In the genomic region with DNA sequence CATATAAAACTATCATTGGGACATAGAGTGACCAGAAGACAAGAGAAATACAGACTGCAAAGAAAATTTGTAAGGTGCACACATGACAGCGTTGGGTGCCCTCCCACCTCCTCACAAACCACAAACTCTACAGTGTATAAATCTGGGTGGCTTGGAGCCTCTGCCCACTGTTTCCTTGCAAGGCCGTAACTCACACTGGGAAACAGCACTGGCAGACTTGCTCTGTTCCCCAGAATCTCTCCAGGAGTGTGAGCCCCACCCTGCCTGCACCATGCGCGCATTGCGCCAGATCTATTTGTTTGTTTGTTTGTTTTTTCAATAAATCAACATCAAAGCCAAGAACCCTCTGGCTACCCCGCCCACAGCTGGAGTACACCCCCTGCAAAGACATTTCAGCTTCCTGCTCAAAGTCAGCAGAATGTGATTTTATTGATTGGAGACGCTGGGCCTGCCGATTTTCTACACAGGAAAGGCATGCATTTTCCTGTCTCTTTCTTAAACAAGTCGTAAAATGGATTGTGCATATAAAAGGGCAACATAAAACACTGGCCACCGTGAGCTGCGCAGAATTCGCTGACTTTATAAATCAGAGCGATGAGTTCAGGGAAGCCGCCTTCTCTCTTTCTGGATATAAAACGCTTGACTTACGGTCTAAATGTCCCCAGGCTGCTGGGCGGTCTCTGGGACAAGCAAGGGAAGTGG, we compare ENCODE assay signal across 18 mouse cellular contexts. TPM values are rescaled to one million over a fixed set of nuclear protein-coding genes. Genes with fewer than 3 reads are reported as not detected.
DNase-seq lines count a peak whose midpoint lies in the region; ATAC-seq and TF ChIP-seq lines count a peak whose summit lies in the region.
"Had no signal": no experiment of that assay in that cellular context is flagged by ENCODE, and none has a peak within 500 bp of the region (broad histone marks: within the 10 kb centered on the region; RNA-seq: fewer than 3 reads in every experiment).

No protein-coding gene starts in this region.

- TF ChIP-seq POLR2A in kidney, adult 2 months (IDR thresholded peaks at IDR 0.05; ENCODE audit: low read depth, low read length) = no peak

- DNase-seq in kidney, adult 2 months = no peak
- peak; percentile 40 for DNase-seq in retina, postnatal 1 day
- no peak for DNase-seq in retina, embryonic 14.5 days (ENCODE audit: low spot score)
- peak; percentile 27 for DNase-seq in limb, embryonic 11.5 days (ENCODE audit: low spot score)
- DNase-seq in spleen, postnatal 14 days (ENCODE audit: low spot score in 2 of 2) = no peak
- no peak for DNase-seq in heart, postnatal 14 days
- DNase-seq: adrenal gland, postnatal 10 days; cerebellum, adult 9-10 months; forebrain, postnatal 0 days; gastrocnemius, postnatal 14 days; liver, postnatal 0 days; right cerebral cortex, postnatal 4 days; thymus, adult 18-20 months had no signal

- ATAC-seq in kidney, embryonic 15.5 days (replicated peaks; ENCODE audit: low FRiP score) = 0 out of 2 replicates have a peak, but pooled peaks have one; percentile 25
- no peak for ATAC-seq in limb, embryonic 11.5 days (ENCODE audit: insufficient number of reproducible peaks, low FRiP score, low TSS enrichment, low read depth)
- ATAC-seq: forebrain, postnatal 0 days; hindbrain, postnatal 0 days; liver, postnatal 0 days had no signal

- H3K4me1 ChIP-seq in kidney, embryonic 15.5 days = peaks cover 11% of the 10 kb centered on the region
- H3K4me1 ChIP-seq in kidney, adult 2 months (ENCODE audit: control insufficient read depth, insufficient read depth, low read length) = no peaks in the 10 kb centered on the region
- no peaks in the 10 kb centered on the region for H3K4me1 ChIP-seq in limb, embryonic 11.5 days (ENCODE audit: control insufficient read depth, insufficient read depth, low read length)
- H3K4me1 ChIP-seq: midbrain, embryonic 12.5 days had no signal

- H3K9me3 ChIP-seq in kidney, embryonic 15.5 days (replicated peaks) = no peaks in the 10 kb centered on the region
- no peaks in the 10 kb centered on the region for H3K9me3 ChIP-seq in limb, embryonic 11.5 days (ENCODE audit: control insufficient read depth, low read length)
- H3K9me3 ChIP-seq: limb, embryonic 15.5 days; midbrain, embryonic 12.5 days had no signal

- no peak overlapping the region for H3K4me2 ChIP-seq in kidney, embryonic 15.5 days
- no peak overlapping the region for H3K4me2 ChIP-seq in limb, embryonic 11.5 days (ENCODE audit: low read depth, severe bottlenecking)
- H3K4me2 ChIP-seq: limb, embryonic 15.5 days; midbrain, embryonic 12.5 days had no signal

- H3K36me3 ChIP-seq in kidney, embryonic 15.5 days = no peaks in the 10 kb centered on the region
- no peaks in the 10 kb centered on the region for H3K36me3 ChIP-seq in kidney, adult 2 months (ENCODE audit: control insufficient read depth, insufficient read depth, low read length)
- no peaks in the 10 kb centered on the region for H3K36me3 ChIP-seq in limb, embryonic 11.5 days (ENCODE audit: control insufficient read depth, insufficient read depth, low read length)
- H3K36me3 ChIP-seq: limb, embryonic 15.5 days; midbrain, embryonic 12.5 days had no signal

- no peak for TF ChIP-seq CTCF in kidney, adult 2 months (conservative IDR thresholded peaks at IDR 0.05; ENCODE audit: insufficient read depth, insufficient read length, low read depth, low read length)

- H3K9ac ChIP-seq in kidney, embryonic 15.5 days = no peak overlapping the region
- no peak overlapping the region for H3K9ac ChIP-seq in limb, embryonic 11.5 days (ENCODE audit: low read length)
- H3K9ac ChIP-seq: forebrain, postnatal 0 days; limb, embryonic 15.5 days; liver, postnatal 0 days; midbrain, embryonic 12.5 days had no signal

- H3K4me3 ChIP-seq in kidney, embryonic 15.5 days (replicated peaks) = no peak overlapping the region
- H3K4me3 ChIP-seq in kidney, adult 2 months (ENCODE audit: insufficient read depth, low read depth, low read length) = no peak overlapping the region
- no peak overlapping the region for H3K4me3 ChIP-seq in limb, embryonic 11.5 days (ENCODE audit: low read depth, low read length)
- H3K4me3 ChIP-seq: layer of hippocampus, adult 2 months; limb, embryonic 15.5 days; midbrain, embryonic 12.5 days had no signal

- intact Hi-C loops in heart, postnatal 14 days (cut with DNase I) = no loop called here

- 25% methylated on average over 17 of the region's 17 CpGs for WGBS in kidney, embryonic 15.5 days
- WGBS in kidney, adult 2 months = 42% methylated on average over 17 of the region's 17 CpGs
- WGBS in limb, embryonic 11.5 days = 37% methylated on average over 17 of the region's 17 CpGs

- H3K27ac ChIP-seq in kidney, embryonic 15.5 days = peak overlapping the region; percentile 65
- H3K27ac ChIP-seq in kidney, adult 2 months (ENCODE audit: insufficient read depth, low read depth, low read length) = no peak overlapping the region
- H3K27ac ChIP-seq in limb, embryonic 11.5 days (replicated peaks; ENCODE audit: low read depth, low read length) = no peak overlapping the region
- H3K27ac ChIP-seq: hindbrain, postnatal 0 days; layer of hippocampus, adult 2 months; limb, embryonic 15.5 days; midbrain, embryonic 12.5 days had no signal

- H3K27me3 ChIP-seq in kidney, embryonic 15.5 days = no peaks in the 10 kb centered on the region; the same call in 1 of the 2 replicates
- no peaks in the 10 kb centered on the region for H3K27me3 ChIP-seq in kidney, adult 2 months (replicated peaks; ENCODE audit: control insufficient read depth, insufficient read depth, low read length)
- no peaks in the 10 kb centered on the region for H3K27me3 ChIP-seq in limb, embryonic 11.5 days (ENCODE audit: control insufficient read depth, insufficient read depth, low read length)
- H3K27me3 ChIP-seq: limb, embryonic 15.5 days; midbrain, embryonic 12.5 days had no signal

RNA-seq across cellular contexts. Expression of gene Olfm1, which starts 48.9 kb away (rescaled TPM):
- 15.0 and 16.9 TPM in 2 replicates for polyA plus RNA-seq in kidney, embryonic 15.5 days (2015; fragmentation: Nextera tagmentation; extraction: Ambion mirVana)
- polyA plus RNA-seq in kidney, adult 2 months (2012; rRNA removed) = 32.5 and 33.5 TPM in 2 replicates
- polyA plus RNA-seq in limb, embryonic 11.5 days (2014; fragmentation: Nextera tagmentation; extraction: Ambion mirVana) = 15.9 and 19.3 TPM in 2 replicates
- 1 to 10 TPM; 7.3 to 9.5 TPM for total RNA-seq in heart, postnatal 14 days (2021)

Comparison
In these comparisons a context has a peak if more than half of its experiments do, and no peak if none do; other contexts are left out.
1. DNase-seq: peak in retina, postnatal 1 day (single experiment) and limb, embryonic 11.5 days (single experiment); none in kidney, adult 2 months (single experiment), retina, embryonic 14.5 days (single experiment), spleen, postnatal 14 days (0 of 2) and heart, postnatal 14 days (0 of 2).